Mouse (Mus musculus): ENCODE measurements at regions not wholly inside any gene's neighbourhood (a gene's known extent, or its start where the extent isn't known, plus 50 kb on each side); places are given as distances from the start of the nearest gene placed in this dataset.

DNA sequence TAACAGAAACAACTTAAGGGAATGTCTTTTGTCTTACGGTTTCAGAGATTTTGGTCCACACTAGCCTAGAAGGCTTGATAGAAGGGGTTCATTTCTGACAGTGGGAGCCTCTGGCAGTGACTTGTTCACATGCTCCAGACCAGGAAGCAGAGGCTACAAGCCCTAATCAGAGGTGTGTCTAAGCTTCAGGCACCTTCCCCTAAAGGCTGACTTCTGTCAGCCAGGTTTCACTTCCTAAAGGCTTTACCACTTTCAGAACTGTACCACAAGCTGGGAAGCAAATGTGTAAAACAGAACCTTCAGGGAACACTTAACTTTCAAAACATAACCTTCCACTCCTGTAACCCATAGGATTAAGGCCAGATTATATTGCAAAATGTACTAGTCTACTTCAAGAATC is 180.9 kb downstream of the Galc start:
- no peak overlapping the region for H3K27ac ChIP-seq (ENCODE audit: insufficient read depth, low read length)
- H3K4me3 ChIP-seq (ENCODE audit: insufficient read depth, low read length), result no peak overlapping the region
- H3K4me1 ChIP-seq (ENCODE audit: control insufficient read depth, insufficient read depth, low read length), result no peaks in the 10 kb centered on the region
- no peak for TF ChIP-seq CTCF (IDR thresholded peaks at IDR 0.05; ENCODE audit: borderline replicate concordance, insufficient read depth, low read length)
- TF ChIP-seq POLR2A (IDR thresholded peaks at IDR 0.05; ENCODE audit: low read depth, low read length), result no peak

DNA sequence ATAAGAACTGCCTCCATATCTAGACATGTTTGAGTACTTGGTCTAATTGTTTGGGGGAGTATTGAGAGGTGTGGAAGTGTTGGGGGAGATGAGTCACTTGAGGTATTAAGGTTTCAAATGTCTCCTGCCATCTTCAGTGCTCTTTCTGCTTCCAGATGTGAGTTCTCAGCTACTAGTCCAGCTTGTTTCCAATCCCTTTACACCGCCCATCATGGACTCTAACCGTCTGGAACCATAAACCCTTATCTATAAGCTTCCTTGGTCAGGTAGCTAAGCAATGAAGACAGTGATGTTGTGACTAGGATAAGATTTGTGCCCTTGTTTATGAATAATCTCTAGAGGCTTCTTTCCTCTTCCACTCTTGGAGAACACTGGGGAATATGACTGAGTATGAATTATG is 183.7 kb downstream of the Galc start:
- TF ChIP-seq POLR2A (IDR thresholded peaks at IDR 0.05; ENCODE audit: low read depth, low read length), result no peak
- no peak for TF ChIP-seq CTCF (IDR thresholded peaks at IDR 0.05; ENCODE audit: borderline replicate concordance, insufficient read depth, low read length)
- Histone ChIP-seq H3K4me1 (ENCODE audit: control insufficient read depth, insufficient read depth, low read length) (no peaks in the 10 kb centered on the region), H3K27ac (ENCODE audit: insufficient read depth, low read length) (no peak overlapping the region), H3K4me3 (ENCODE audit: insufficient read depth, low read length) (no peak overlapping the region)

DNA sequence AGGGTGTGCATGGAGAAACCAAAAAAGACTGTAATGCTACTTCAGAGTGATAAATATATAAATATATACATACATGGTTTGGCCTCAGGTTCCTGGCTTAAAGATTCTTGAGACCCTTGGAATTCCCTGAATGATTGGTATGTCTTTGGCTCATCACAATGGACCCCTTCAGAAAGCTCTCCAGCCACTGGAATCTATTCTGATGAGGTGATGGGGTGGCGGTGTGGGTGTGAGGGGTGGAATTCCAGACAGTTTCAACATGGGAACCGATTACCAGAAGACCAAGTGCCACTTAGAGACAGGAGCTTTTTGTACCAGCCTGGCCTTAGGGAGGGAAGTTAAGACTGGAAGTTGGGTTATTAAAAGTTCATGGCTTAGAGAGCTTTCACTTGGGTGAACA is 190.1 kb downstream of the Galc start:
- Histone ChIP-seq H3K27ac (ENCODE audit: insufficient read depth, low read length) (no peak overlapping the region), H3K4me1 (ENCODE audit: control insufficient read depth, insufficient read depth, low read length) (peaks cover 3% of the 10 kb centered on the region; the same call in 1 of the 2 replicates), H3K4me3 (ENCODE audit: insufficient read depth, low read length) (no peak overlapping the region)
- TF ChIP-seq POLR2A (IDR thresholded peaks at IDR 0.05; ENCODE audit: low read depth, low read length) (no peak), CTCF (IDR thresholded peaks at IDR 0.05; ENCODE audit: borderline replicate concordance, insufficient read depth, low read length) (no peak)

DNA sequence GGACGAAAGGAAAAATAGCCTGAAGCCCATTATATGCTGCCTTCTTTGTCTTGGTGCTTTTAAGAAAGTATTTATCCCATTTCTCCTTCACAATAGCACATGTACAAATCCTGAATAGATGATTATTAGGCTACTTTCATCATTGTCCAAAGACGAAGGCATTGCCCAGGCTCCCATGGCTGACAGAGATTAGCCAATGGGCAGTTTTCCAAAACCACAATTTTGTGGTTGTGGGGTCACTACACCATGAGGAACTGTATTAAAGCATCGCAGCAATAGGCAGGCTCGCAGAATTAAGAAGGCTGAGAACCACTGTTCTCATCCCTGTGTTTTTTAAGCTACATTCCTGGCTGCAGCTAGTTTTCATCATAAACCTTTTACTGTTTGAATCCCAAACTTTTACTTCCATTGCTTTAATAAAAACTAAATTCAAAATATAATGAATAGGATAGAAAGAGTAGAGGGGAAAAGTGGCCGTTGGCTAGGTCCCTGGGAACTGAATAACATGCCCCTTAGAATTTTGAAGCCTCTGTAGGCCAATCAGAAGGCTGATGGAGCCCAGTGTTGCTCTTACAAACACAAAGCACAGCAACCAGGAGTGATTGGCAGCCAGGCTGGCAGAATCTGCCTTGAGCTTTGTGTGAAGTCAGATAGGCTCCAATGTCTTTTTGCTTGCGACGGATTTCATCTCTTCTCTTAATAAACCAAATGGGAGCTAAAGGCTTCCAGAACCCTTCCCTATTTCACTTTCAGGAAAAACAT is 199.7 kb downstream of the Galc start:
- Histone ChIP-seq H3K4me3 (ENCODE audit: insufficient read depth, low read length) (no peak overlapping the region), H3K4me1 (ENCODE audit: control insufficient read depth, insufficient read depth, low read length) (no peaks in the 10 kb centered on the region), H3K27ac (ENCODE audit: insufficient read depth, low read length) (no peak overlapping the region)
- TF ChIP-seq CTCF (IDR thresholded peaks at IDR 0.05; ENCODE audit: borderline replicate concordance, insufficient read depth, low read length) (no peak), POLR2A (IDR thresholded peaks at IDR 0.05; ENCODE audit: low read depth, low read length) (no peak)

DNA sequence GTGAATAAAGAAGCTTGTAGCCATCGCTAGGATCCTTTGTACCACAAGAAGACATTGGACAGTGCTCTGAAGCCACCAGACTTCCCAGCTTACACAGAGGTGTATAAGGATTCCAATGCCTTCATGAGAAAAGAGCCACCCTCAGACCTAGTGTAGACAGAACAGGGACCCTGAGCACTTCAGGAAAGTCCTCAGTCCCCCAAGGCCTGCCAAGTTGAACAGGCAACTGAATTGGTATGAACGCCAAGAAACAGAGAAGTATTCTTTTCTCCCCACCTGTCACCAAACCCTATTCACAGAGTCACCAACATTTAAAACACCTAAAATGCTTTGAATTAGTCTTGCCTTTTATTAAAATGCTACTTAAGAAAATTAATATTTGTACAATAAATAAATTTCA is 200.3 kb downstream of the Galc start:
- TF ChIP-seq POLR2A (IDR thresholded peaks at IDR 0.05; ENCODE audit: low read depth, low read length) (no peak), CTCF (IDR thresholded peaks at IDR 0.05; ENCODE audit: borderline replicate concordance, insufficient read depth, low read length) (no peak)
- Histone ChIP-seq H3K4me1 (ENCODE audit: control insufficient read depth, insufficient read depth, low read length) (no peaks in the 10 kb centered on the region), H3K4me3 (ENCODE audit: insufficient read depth, low read length) (no peak overlapping the region), H3K27ac (ENCODE audit: insufficient read depth, low read length) (no peak overlapping the region)

GRCm38 (mm10) chr12:98050934-98051333 is 208.3 kb downstream of the Galc start:
- peak overlapping the region; percentile 52 for H3K27ac ChIP-seq (ENCODE audit: insufficient read depth, low read length)
- H3K4me1 ChIP-seq (ENCODE audit: control insufficient read depth, insufficient read depth, low read length), result peaks cover 7% of the 10 kb centered on the region
- no peak overlapping the region for H3K4me3 ChIP-seq (ENCODE audit: insufficient read depth, low read length)
- TF ChIP-seq CTCF (IDR thresholded peaks at IDR 0.05; ENCODE audit: borderline replicate concordance, insufficient read depth, low read length), result no peak
- no peak for TF ChIP-seq POLR2A (IDR thresholded peaks at IDR 0.05; ENCODE audit: low read depth, low read length)

- peaks cover 7% of the 10 kb centered on the region for H3K4me1 ChIP-seq (ENCODE audit: control insufficient read depth, insufficient read depth, low read length)
- H3K27ac ChIP-seq (ENCODE audit: insufficient read depth, low read length), result peak overlapping the region; percentile 52; the same call in 1 of the 2 replicates
- TF ChIP-seq CTCF (IDR thresholded peaks at IDR 0.05; ENCODE audit: borderline replicate concordance, insufficient read depth, low read length) (no peak), POLR2A (IDR thresholded peaks at IDR 0.05; ENCODE audit: low read depth, low read length) (no peak)
- no peak overlapping the region for H3K4me3 ChIP-seq (ENCODE audit: insufficient read depth, low read length)
Measured at GRCm38 (mm10) chr12:98050500-98050899, 208.8 kb downstream of the Galc start.

DNA sequence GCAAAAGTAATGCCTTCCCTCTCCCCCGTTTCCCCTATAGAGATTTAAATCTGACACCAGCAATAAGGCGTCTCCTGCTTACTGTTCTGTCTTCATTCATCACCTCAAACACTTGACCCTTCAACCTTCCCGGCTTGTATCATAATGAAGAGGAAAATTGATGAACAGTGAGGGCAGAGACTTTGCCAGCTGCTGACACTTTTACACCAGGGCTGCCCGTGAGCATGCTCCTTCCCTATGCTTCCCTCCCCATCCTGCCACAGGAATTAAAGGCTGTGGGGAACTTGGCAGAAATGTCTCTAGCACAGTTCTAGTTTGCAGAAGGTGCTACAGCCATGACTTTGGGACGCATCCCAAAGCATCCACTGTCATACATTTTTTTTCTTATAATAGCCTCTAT is 209.2 kb downstream of the Galc start:
- H3K4me1 ChIP-seq (ENCODE audit: control insufficient read depth, insufficient read depth, low read length), result peaks cover 7% of the 10 kb centered on the region
- TF ChIP-seq POLR2A (IDR thresholded peaks at IDR 0.05; ENCODE audit: low read depth, low read length) (no peak), CTCF (IDR thresholded peaks at IDR 0.05; ENCODE audit: borderline replicate concordance, insufficient read depth, low read length) (no peak)
- no peak overlapping the region for H3K4me3 ChIP-seq (ENCODE audit: insufficient read depth, low read length)
- H3K27ac ChIP-seq (ENCODE audit: insufficient read depth, low read length), result peak overlapping the region; percentile 0; the same call in 1 of the 2 replicates

GRCm38 (mm10) chr12:98047765-98048164 is 211.5 kb downstream of the Galc start:
- TF ChIP-seq CTCF (IDR thresholded peaks at IDR 0.05; ENCODE audit: borderline replicate concordance, insufficient read depth, low read length), result no peak
- no peak for TF ChIP-seq POLR2A (IDR thresholded peaks at IDR 0.05; ENCODE audit: low read depth, low read length)
- Histone ChIP-seq H3K27ac (ENCODE audit: insufficient read depth, low read length) (no peak overlapping the region), H3K4me1 (ENCODE audit: control insufficient read depth, insufficient read depth, low read length) (peaks cover 7% of the 10 kb centered on the region), H3K4me3 (ENCODE audit: insufficient read depth, low read length) (no peak overlapping the region)
